Mouse (Mus musculus): Measurements from ENCODE around the gene Slc22a14. TPM values are rescaled to one million over a fixed set of nuclear protein-coding genes. Genes with fewer than 3 reads are reported as not detected.

Gene Slc22a14
- polyA plus RNA-seq, 1 experiment from 2014 or later, result 0.08 TPM

DNA sequence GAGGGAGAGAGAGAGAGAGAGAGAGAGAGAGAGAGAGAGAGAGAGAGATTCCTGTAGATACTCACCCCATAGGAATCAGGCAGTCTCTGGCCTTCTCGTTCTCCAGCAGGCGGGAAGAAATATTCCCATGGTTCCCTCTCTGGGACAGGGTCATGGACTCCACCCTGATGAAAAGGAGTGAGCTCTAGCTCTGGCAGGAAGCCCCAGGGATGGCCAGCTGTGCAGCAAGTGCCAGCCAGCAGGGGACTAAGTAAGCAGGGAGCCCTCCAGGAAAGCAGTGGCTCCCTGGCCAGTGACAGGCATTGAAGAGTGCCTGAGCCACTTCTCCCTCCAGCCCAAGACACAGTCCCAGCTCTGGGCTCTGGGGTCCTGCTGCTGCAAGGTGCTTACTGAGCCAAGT is 213.6 kb downstream of the Slc22a14 start:
- H3K4me1 ChIP-seq, result peaks cover 2% of the 10 kb centered on the region; the same call in 1 of the 2 replicates
- no peak overlapping the region for H3K4me2 ChIP-seq
- H3K4me3 ChIP-seq (replicated peaks), result no peak overlapping the region
- no peaks in the 10 kb centered on the region for H3K9me3 ChIP-seq
- H3K27ac ChIP-seq, result no peak overlapping the region
- 0 out of 2 replicates have a peak, but pooled peaks cover 4% of the 10 kb centered on the region for H3K27me3 ChIP-seq (replicated peaks)
- no peaks in the 10 kb centered on the region for H3K36me3 ChIP-seq
- WGBS, result 46% methylated on average over 2 of the region's 2 CpGs
- ATAC-seq (ENCODE audit: insufficient read depth, low FRiP score, low read depth), result no peak
- no peak overlapping the region for H3K9ac ChIP-seq

DNA sequence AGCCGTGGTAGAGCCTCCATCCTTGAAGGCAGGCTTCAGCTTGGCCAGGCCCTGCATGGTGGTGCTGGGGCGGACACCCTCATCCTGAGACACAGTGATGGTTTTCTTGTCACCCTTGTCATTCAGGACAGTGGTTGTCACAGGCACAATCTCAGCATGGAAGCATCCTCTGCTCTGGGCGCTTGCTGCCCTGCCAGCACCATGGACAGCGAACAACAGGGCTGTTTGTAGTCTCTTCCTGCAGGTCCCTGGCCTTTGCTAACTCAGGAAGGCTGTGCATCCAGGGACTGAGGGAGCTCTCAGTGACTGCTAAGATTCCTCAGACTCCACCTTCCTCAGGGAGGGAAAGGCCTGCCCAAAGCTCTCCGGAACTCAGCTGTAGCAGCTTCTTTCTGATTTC is 215.8 kb downstream of the Slc22a14 start:
- Histone ChIP-seq H3K36me3 (no peaks in the 10 kb centered on the region), H3K4me1 (no peaks in the 10 kb centered on the region), H3K4me2 (no peak overlapping the region), H3K4me3 (replicated peaks) (no peak overlapping the region), H3K27me3 (replicated peaks) (no peaks in the 10 kb centered on the region), H3K9ac (no peak overlapping the region), H3K9me3 (no peaks in the 10 kb centered on the region), H3K27ac (no peak overlapping the region)
- 19% methylated on average over 5 of the region's 5 CpGs for WGBS
- ATAC-seq (ENCODE audit: insufficient read depth, low FRiP score, low read depth), result no peak

DNA sequence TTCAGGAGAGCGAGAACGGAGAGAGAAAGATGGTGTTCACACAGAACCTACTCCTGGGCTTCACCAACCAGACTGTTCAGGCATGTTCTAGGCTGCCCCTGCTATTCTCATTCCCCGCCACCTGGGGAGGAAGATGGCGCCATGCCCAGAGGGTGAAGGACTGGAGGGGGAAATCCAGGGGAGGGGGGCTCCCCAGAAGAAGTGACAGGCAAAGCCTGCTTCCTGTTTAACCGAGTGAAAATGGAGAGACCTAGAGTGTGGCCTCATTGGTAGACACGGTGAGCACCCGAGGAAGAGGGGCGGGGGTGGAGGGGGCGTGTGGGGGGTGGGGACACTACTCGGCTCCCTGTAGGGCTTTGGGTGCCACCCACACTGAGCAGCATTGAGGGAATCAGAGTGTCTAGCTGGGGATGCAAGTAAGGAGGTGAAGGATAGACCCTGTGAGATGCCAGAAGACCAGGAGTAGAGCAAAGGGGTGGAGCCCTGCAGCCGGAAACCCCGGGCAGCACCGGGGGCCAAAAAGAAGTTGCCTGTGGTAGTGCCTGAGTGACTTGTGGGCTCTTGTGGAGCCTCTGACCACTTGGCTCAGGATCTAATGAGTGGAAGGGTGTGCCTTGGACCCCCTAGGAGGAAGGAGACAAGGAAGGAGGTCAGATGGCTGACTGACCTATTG is 219.1 kb downstream of the Slc22a14 start:
- Histone ChIP-seq H3K4me2 (no peak overlapping the region), H3K9ac (no peak overlapping the region), H3K27me3 (replicated peaks) (no peaks in the 10 kb centered on the region), H3K27ac (no peak overlapping the region), H3K4me1 (no peaks in the 10 kb centered on the region), H3K36me3 (no peaks in the 10 kb centered on the region), H3K4me3 (replicated peaks) (no peak overlapping the region), H3K9me3 (no peaks in the 10 kb centered on the region)
- 66% methylated on average over 13 of the region's 13 CpGs for WGBS
- no peak for ATAC-seq (ENCODE audit: insufficient read depth, low FRiP score, low read depth)

DNA sequence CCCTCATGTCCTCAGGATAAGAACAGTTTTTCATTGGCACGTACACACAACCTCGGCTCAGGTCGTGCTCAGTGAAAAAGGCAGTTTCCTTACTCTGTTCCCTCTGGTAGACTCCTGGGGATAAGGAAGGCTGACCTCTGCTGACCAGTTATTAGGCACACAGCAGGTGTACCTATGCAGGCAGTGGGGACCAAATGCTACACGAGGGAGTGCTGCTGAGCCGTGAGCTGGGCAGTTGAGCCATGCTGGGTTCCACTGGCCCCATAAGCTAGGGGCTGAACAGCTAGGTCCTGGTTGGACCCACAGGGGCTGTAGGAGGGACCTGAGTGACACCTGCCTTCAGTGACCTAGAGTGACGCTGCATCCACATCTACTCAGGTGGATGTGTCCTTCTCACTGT is 219.7 kb downstream of the Slc22a14 start:
- WGBS, result 61% methylated on average over 6 of the region's 6 CpGs

GRCm38 (mm10) chr9:119145137-119145536 is 220.2 kb downstream of the Slc22a14 start:
- H3K36me3 ChIP-seq, result no peaks in the 10 kb centered on the region
- H3K4me1 ChIP-seq, result no peaks in the 10 kb centered on the region
- no peaks in the 10 kb centered on the region for H3K27me3 ChIP-seq (replicated peaks)
- no peak for ATAC-seq (ENCODE audit: insufficient read depth, low FRiP score, low read depth)
- H3K9me3 ChIP-seq, result no peaks in the 10 kb centered on the region
- no peak overlapping the region for H3K4me3 ChIP-seq (replicated peaks)
- no peak overlapping the region for H3K27ac ChIP-seq
- no peak overlapping the region for H3K4me2 ChIP-seq
- WGBS, result 62% methylated on average over 10 of the region's 10 CpGs
- no peak overlapping the region for H3K9ac ChIP-seq

More for the DNA sequence above, 219.7 kb downstream of the Slc22a14 start:
- Histone ChIP-seq H3K9me3 (no peaks in the 10 kb centered on the region), H3K36me3 (no peaks in the 10 kb centered on the region), H3K27me3 (replicated peaks) (no peaks in the 10 kb centered on the region), H3K9ac (no peak overlapping the region), H3K27ac (no peak overlapping the region), H3K4me1 (no peaks in the 10 kb centered on the region), H3K4me3 (replicated peaks) (no peak overlapping the region), H3K4me2 (no peak overlapping the region)
- ATAC-seq (ENCODE audit: insufficient read depth, low FRiP score, low read depth), result no peak

DNA sequence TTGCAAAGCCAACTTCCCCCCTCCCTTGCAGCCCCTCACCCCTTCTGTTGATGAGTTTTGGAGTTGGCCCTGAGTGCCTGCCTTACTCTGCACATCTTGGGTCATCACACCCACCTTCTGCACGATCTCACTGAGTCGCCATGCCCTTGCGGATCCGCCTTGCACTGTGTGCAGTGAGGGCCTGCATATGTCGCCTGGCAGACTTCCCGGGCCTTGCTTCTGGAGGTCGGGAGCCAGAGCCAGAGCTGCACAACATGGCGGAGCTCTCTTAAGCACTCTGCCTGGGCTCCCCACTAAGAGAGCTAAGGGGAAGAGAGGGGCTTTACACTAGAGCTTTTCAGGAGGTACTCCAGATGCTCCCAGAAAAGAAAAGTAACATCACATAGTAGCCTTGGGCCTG is 220.7 kb downstream of the Slc22a14 start:
- no peaks in the 10 kb centered on the region for H3K9me3 ChIP-seq
- H3K4me2 ChIP-seq, result no peak overlapping the region
- ATAC-seq (ENCODE audit: insufficient read depth, low FRiP score, low read depth), result no peak
- no peak overlapping the region for H3K4me3 ChIP-seq (replicated peaks)
- no peak overlapping the region for H3K9ac ChIP-seq
- 72% methylated on average over 8 of the region's 8 CpGs for WGBS
- H3K27me3 ChIP-seq (replicated peaks), result no peaks in the 10 kb centered on the region
- H3K4me1 ChIP-seq, result no peaks in the 10 kb centered on the region
- no peak overlapping the region for H3K27ac ChIP-seq
- no peaks in the 10 kb centered on the region for H3K36me3 ChIP-seq

DNA sequence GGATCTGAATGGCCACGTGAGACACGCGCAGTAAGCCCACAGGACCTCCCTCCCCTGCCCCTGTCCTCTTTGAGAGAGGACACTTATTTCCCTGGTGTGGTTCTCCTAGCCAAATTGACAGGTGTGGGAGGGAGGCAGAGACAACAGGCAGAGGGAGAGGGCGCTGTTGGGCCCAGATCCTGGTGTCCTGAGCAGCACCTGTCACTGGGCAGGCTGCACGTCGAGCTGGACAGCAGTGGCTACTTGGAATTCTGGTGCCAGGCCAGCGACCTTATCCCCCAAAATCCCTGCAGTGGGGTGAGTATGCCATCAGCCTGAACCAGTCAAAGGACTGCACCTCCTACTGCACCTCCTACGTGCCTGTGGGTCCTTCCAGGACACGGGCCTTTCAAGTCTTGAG is 222.0 kb downstream of the Slc22a14 start:
- Histone ChIP-seq H3K9ac (no peak overlapping the region), H3K4me3 (replicated peaks) (no peak overlapping the region), H3K27ac (no peak overlapping the region), H3K36me3 (no peaks in the 10 kb centered on the region), H3K27me3 (replicated peaks) (no peaks in the 10 kb centered on the region), H3K4me1 (no peaks in the 10 kb centered on the region), H3K9me3 (no peaks in the 10 kb centered on the region), H3K4me2 (no peak overlapping the region)
- 61% methylated on average over 9 of the region's 9 CpGs for WGBS
- ATAC-seq (ENCODE audit: insufficient read depth, low FRiP score, low read depth), result no peak

- ATAC-seq (ENCODE audit: insufficient read depth, low FRiP score, low read depth), result no peak
- H3K36me3 ChIP-seq, result no peaks in the 10 kb centered on the region
- no peaks in the 10 kb centered on the region for H3K4me1 ChIP-seq
- no peaks in the 10 kb centered on the region for H3K9me3 ChIP-seq
- no peak overlapping the region for H3K4me2 ChIP-seq
- WGBS, result 76% methylated on average over 5 of the region's 5 CpGs
- no peak overlapping the region for H3K4me3 ChIP-seq (replicated peaks)
- H3K27me3 ChIP-seq (replicated peaks), result no peaks in the 10 kb centered on the region
- no peak overlapping the region for H3K27ac ChIP-seq
- no peak overlapping the region for H3K9ac ChIP-seq
Observed at GRCm38 (mm10) chr9:119142066-119142465, 223.3 kb downstream of the Slc22a14 start.

GRCm38 (mm10) chr9:119138836-119139235 is 226.5 kb downstream of the Slc22a14 start:
- no peaks in the 10 kb centered on the region for H3K36me3 ChIP-seq
- ATAC-seq (ENCODE audit: insufficient read depth, low FRiP score, low read depth), result no peak
- WGBS, result 77% methylated on average over 2 of the region's 2 CpGs

DNA sequence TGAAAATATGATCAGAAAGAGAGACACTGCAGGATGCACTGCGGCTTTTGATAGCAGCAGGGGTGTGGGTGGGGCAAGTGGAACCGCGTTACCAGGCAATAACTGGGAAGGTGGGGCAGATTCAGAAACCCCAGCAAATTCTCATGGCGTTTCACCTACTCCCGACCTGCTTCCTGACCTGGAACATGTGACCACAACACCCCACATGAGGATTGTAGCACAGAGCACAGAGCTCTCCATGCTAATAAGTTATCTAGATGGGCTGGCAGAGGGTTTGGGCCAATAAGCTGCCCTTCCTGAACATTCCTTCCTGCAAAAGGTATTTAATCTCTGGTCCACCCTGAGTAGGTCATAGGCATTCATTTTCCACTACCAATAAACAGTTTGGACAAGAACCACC is 234.7 kb downstream of the Slc22a14 start:
- no peak for ATAC-seq (ENCODE audit: insufficient read depth, low FRiP score, low read depth)
- Histone ChIP-seq H3K4me2 (no peak overlapping the region), H3K4me3 (replicated peaks) (no peak overlapping the region), H3K27ac (no peak overlapping the region), H3K9me3 (no peaks in the 10 kb centered on the region), H3K27me3 (replicated peaks) (no peaks in the 10 kb centered on the region), H3K4me1 (no peaks in the 10 kb centered on the region), H3K9ac (no peak overlapping the region), H3K36me3 (no peaks in the 10 kb centered on the region)
- WGBS, result 30% methylated on average over 5 of the region's 5 CpGs

More at GRCm38 (mm10) chr9:119138836-119139235, 226.5 kb downstream of the Slc22a14 start:
- H3K27me3 ChIP-seq (replicated peaks), result no peaks in the 10 kb centered on the region
- H3K4me3 ChIP-seq (replicated peaks), result no peak overlapping the region
- H3K4me2 ChIP-seq, result no peak overlapping the region
- H3K4me1 ChIP-seq, result no peaks in the 10 kb centered on the region
- H3K9me3 ChIP-seq, result no peaks in the 10 kb centered on the region
- no peak overlapping the region for H3K27ac ChIP-seq
- no peak overlapping the region for H3K9ac ChIP-seq

- H3K9ac ChIP-seq, result no peak overlapping the region
- no peak overlapping the region for H3K4me3 ChIP-seq (replicated peaks)
- no peaks in the 10 kb centered on the region for H3K4me1 ChIP-seq
- 71% methylated on average over 12 of the region's 12 CpGs for WGBS
- H3K27ac ChIP-seq, result no peak overlapping the region
- no peak overlapping the region for H3K4me2 ChIP-seq
- H3K27me3 ChIP-seq (replicated peaks), result no peaks in the 10 kb centered on the region
- no peaks in the 10 kb centered on the region for H3K9me3 ChIP-seq
- no peak for ATAC-seq (ENCODE audit: insufficient read depth, low FRiP score, low read depth)
- H3K36me3 ChIP-seq, result no peaks in the 10 kb centered on the region
Observed at GRCm38 (mm10) chr9:119128436-119129181, 236.7 kb downstream of the Slc22a14 start.

- Histone ChIP-seq H3K4me3 (replicated peaks) (no peak overlapping the region), H3K36me3 (no peaks in the 10 kb centered on the region), H3K4me2 (no peak overlapping the region), H3K9ac (no peak overlapping the region), H3K27ac (no peak overlapping the region), H3K4me1 (no peaks in the 10 kb centered on the region), H3K9me3 (no peaks in the 10 kb centered on the region), H3K27me3 (replicated peaks) (no peaks in the 10 kb centered on the region)
- WGBS, result 78% methylated on average over 18 of the region's 18 CpGs
- ATAC-seq (ENCODE audit: insufficient read depth, low FRiP score, low read depth), result no peak
Observed at GRCm38 (mm10) chr9:119122596-119123369, 242.6 kb downstream of the Slc22a14 start.

All from stomach, embryonic 15.5 days (tissue).